Mouse (Mus musculus): ENCODE results near the gene Ripor1. TPM values are rescaled to one million over a fixed set of nuclear protein-coding genes. Genes with fewer than 3 reads are reported as not detected.

Gene Ripor1
- polyA plus RNA-seq, 1 experiment from 2014 or later = 44.4 TPM

- Histone ChIP-seq H3K4me2 (ENCODE audit: low read length) (peak overlapping the region; percentile 91), H3K4me3 (replicated peaks; ENCODE audit: low read depth, low read length) (peak overlapping the region; percentile 91), H3K4me1 (replicated peaks; ENCODE audit: insufficient read depth, low read length) (peaks cover 8% of the 10 kb centered on the region), H3K9me3 (replicated peaks; ENCODE audit: low read length) (no peaks in the 10 kb centered on the region), H3K27ac (peak overlapping the region; percentile 100), H3K9ac (ENCODE audit: low read depth, low read length) (peak overlapping the region; percentile 99), H3K36me3 (ENCODE audit: insufficient read depth, low read length) (no peaks in the 10 kb centered on the region), H3K27me3 (ENCODE audit: insufficient read depth, low read length) (no peaks in the 10 kb centered on the region)
- no peak for ATAC-seq (replicated peaks; ENCODE audit: low FRiP score, low read depth)
- 5% methylated on average over 11 of the region's 11 CpGs for WGBS
- TF ChIP-seq CTCF (IDR thresholded peaks at IDR 0.05; ENCODE audit: low read depth) = no peak
- DNase-seq (ENCODE audit: low spot score) = peak; percentile 5
Observed at GRCm38 (mm10) chr8:105635481-105635880, 30.4 kb downstream of the Ripor1 start.

- WGBS = under 1% methylated on average over 84 of the region's 126 CpGs
- peak; percentile 50 for TF ChIP-seq CTCF (IDR thresholded peaks at IDR 0.05; ENCODE audit: low read depth)
- ATAC-seq (replicated peaks; ENCODE audit: low FRiP score, low read depth) = peak; percentile 94
Observed at GRCm38 (mm10) chr8:105636018-105636962, 31.2 kb downstream of the Ripor1 start, which contains the start of gene Ctcf. Gene Ctcf (plus strand): TSS chr8:105636568.

GRCm38 (mm10) chr8:105636963-105637510 is 32.0 kb downstream of the Ripor1 start, which contains the start of gene Agrp:
Gene Agrp (minus strand): TSS chr8:105637393.
- under 1% methylated on average over 61 of the region's 63 CpGs for WGBS
- Histone ChIP-seq H3K27ac (peak within 1 kb of the TSS; percentile 100), H3K36me3 (ENCODE audit: insufficient read depth, low read length) (no peaks in the 10 kb centered on the region), H3K4me1 (replicated peaks; ENCODE audit: insufficient read depth, low read length) (peaks cover 8% of the 10 kb centered on the region), H3K9ac (ENCODE audit: low read depth, low read length) (peak within 1 kb of the TSS; percentile 99), H3K4me2 (ENCODE audit: low read length) (peak within 1 kb of the TSS; percentile 91), H3K4me3 (replicated peaks; ENCODE audit: low read depth, low read length) (peak within 1 kb of the TSS; percentile 91), H3K27me3 (ENCODE audit: insufficient read depth, low read length) (no peaks in the 10 kb centered on the region), H3K9me3 (replicated peaks; ENCODE audit: low read length) (no peaks in the 10 kb centered on the region)
- DNase-seq (ENCODE audit: low spot score) (peak; percentile 62), ATAC-seq (replicated peaks; ENCODE audit: low FRiP score, low read depth) (peak; percentile 15)
- TF ChIP-seq CTCF (IDR thresholded peaks at IDR 0.05; ENCODE audit: low read depth) = no peak; the same call in 1 of the 2 replicates

More at GRCm38 (mm10) chr8:105636018-105636962, 31.2 kb downstream of the Ripor1 start, which contains the start of gene Ctcf:
- peak; percentile 94 for DNase-seq (ENCODE audit: low spot score)
- Histone ChIP-seq H3K9ac (ENCODE audit: low read depth, low read length) (peak within 1 kb of the TSS; percentile 99), H3K4me3 (replicated peaks; ENCODE audit: low read depth, low read length) (peak within 1 kb of the TSS; percentile 91), H3K27ac (peak within 1 kb of the TSS; percentile 100), H3K9me3 (replicated peaks; ENCODE audit: low read length) (no peaks in the 10 kb centered on the region), H3K27me3 (ENCODE audit: insufficient read depth, low read length) (no peaks in the 10 kb centered on the region), H3K36me3 (ENCODE audit: insufficient read depth, low read length) (no peaks in the 10 kb centered on the region), H3K4me1 (replicated peaks; ENCODE audit: insufficient read depth, low read length) (peaks cover 8% of the 10 kb centered on the region), H3K4me2 (ENCODE audit: low read length) (peak within 1 kb of the TSS; percentile 91)

GRCm38 (mm10) chr8:105637601-105638041 is 32.6 kb downstream of the Ripor1 start:
- WGBS = under 1% methylated on average over 11 of the region's 11 CpGs
- Histone ChIP-seq H3K4me1 (replicated peaks; ENCODE audit: insufficient read depth, low read length) (peaks cover 8% of the 10 kb centered on the region), H3K36me3 (ENCODE audit: insufficient read depth, low read length) (no peaks in the 10 kb centered on the region), H3K27ac (peak overlapping the region; percentile 100), H3K4me3 (replicated peaks; ENCODE audit: low read depth, low read length) (peak overlapping the region; percentile 91), H3K9ac (ENCODE audit: low read depth, low read length) (peak overlapping the region; percentile 99), H3K27me3 (ENCODE audit: insufficient read depth, low read length) (no peaks in the 10 kb centered on the region), H3K9me3 (replicated peaks; ENCODE audit: low read length) (no peaks in the 10 kb centered on the region), H3K4me2 (ENCODE audit: low read length) (peak overlapping the region; percentile 91)
- peak; percentile 81 for DNase-seq (ENCODE audit: low spot score)
- no peak for TF ChIP-seq CTCF (IDR thresholded peaks at IDR 0.05; ENCODE audit: low read depth)
- ATAC-seq (replicated peaks; ENCODE audit: low FRiP score, low read depth) = no peak

GRCm38 (mm10) chr8:105638510-105638909 is 33.5 kb downstream of the Ripor1 start:
- Histone ChIP-seq H3K4me2 (ENCODE audit: low read length) (peak overlapping the region; percentile 91), H3K36me3 (ENCODE audit: insufficient read depth, low read length) (no peaks in the 10 kb centered on the region), H3K4me3 (replicated peaks; ENCODE audit: low read depth, low read length) (no peak overlapping the region), H3K9me3 (replicated peaks; ENCODE audit: low read length) (no peaks in the 10 kb centered on the region), H3K9ac (ENCODE audit: low read depth, low read length) (peak overlapping the region; percentile 37; the same call in 1 of the 2 replicates), H3K27me3 (ENCODE audit: insufficient read depth, low read length) (no peaks in the 10 kb centered on the region), H3K4me1 (replicated peaks; ENCODE audit: insufficient read depth, low read length) (peaks cover 8% of the 10 kb centered on the region), H3K27ac (no peak overlapping the region)
- no peak for TF ChIP-seq CTCF (IDR thresholded peaks at IDR 0.05; ENCODE audit: low read depth)
- DNase-seq (ENCODE audit: low spot score) (no peak), ATAC-seq (replicated peaks; ENCODE audit: low FRiP score, low read depth) (no peak)
- WGBS = 83% methylated on average over 4 of the region's 4 CpGs

- Histone ChIP-seq H3K27me3 (ENCODE audit: insufficient read depth, low read length) (no peaks in the 10 kb centered on the region), H3K4me2 (ENCODE audit: low read length) (no peak overlapping the region), H3K4me1 (replicated peaks; ENCODE audit: insufficient read depth, low read length) (peaks cover 8% of the 10 kb centered on the region), H3K9me3 (replicated peaks; ENCODE audit: low read length) (no peaks in the 10 kb centered on the region), H3K9ac (ENCODE audit: low read depth, low read length) (no peak overlapping the region), H3K4me3 (replicated peaks; ENCODE audit: low read depth, low read length) (no peak overlapping the region), H3K27ac (no peak overlapping the region), H3K36me3 (ENCODE audit: insufficient read depth, low read length) (peaks cover 5% of the 10 kb centered on the region; the same call in 1 of the 2 replicates)
- TF ChIP-seq CTCF (IDR thresholded peaks at IDR 0.05; ENCODE audit: low read depth) = no peak
- WGBS = 53% methylated on average over 1 of the region's 1 CpGs
- ATAC-seq (replicated peaks; ENCODE audit: low FRiP score, low read depth) = no peak
- no peak for DNase-seq (ENCODE audit: low spot score)
Observed at GRCm38 (mm10) chr8:105639835-105640234, 34.8 kb downstream of the Ripor1 start.

Measured in kidney, postnatal 0 days (tissue).